Mouse (Mus musculus) WW6 (cell line): ENCODE results near the gene S100a10.
"Not testable (repeated sequence)": the region's sequence is repeated elsewhere in the genome, so short reads cannot be mapped to it uniquely, and the experiment has no call there.

Source experiments
- DNase-seq: peaks from one replicate; pipeline ENCODE4 v3.0.0-alpha.2; 2013; ENCODE audit warnings: low read depth, low spot score

The S100a10 gene

GRCm38 (mm10) chr3:93554981-93555877 lies at the start of gene S100a10:
Gene S100a10, plus strand, starts transcription at chr3:93555080.
- no peak for DNase-seq

GRCm38 (mm10) chr3:93505960-93506863 lies 48.7 kb upstream of the S100a10 start:
- peak; percentile 38 for DNase-seq

DNA sequence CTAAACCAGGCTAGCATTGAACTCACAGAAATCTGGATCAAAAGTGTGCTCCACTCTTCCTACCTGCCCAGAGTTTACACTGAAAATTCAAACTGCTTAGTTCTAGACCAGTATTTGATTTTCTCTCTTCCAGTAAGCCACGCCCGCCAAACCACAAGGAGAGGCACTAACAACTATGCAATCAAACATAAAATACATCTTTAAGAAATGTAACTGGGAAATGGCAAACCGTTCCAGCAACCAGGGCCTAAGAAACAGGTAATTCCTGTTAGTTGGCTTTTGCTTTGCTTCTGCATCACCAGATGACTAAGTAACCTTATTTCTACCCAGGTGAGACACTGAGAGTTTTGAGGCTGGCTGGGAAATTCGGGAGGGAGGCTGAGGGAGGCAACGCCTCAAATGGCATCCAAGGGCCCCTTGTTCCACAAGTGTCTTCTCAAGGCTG lies 48.0 kb upstream of the S100a10 start:
- DNase-seq = no peak

DNA sequence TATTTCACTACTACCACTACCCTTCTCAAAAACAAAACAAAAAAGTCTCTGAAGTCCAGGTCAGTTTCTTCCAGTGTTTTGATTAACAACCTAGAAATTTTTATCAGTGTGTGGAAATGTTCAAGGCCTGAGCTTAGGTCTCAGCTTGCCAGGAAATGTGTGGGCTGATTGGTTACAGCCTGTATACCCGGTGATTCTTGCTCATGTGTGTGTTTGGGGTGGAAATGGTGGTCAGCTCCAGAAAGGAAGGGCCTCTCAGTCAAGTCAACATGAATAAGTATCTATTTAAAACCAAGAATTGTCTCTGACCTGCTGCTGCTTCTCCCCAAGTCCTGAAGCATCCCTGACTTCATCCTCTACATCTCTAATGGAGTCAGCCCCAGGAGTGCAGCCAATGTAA lies 45.6 kb upstream of the S100a10 start:
- no peak for DNase-seq

GRCm38 (mm10) chr3:93511036-93511435 lies 43.8 kb upstream of the S100a10 start:
- DNase-seq = no peak

- no peak for DNase-seq
Observed at GRCm38 (mm10) chr3:93511801-93512200, 43.1 kb upstream of the S100a10 start.

- no peak for DNase-seq
Observed at GRCm38 (mm10) chr3:93512386-93513101, 42.3 kb upstream of the S100a10 start.

DNA sequence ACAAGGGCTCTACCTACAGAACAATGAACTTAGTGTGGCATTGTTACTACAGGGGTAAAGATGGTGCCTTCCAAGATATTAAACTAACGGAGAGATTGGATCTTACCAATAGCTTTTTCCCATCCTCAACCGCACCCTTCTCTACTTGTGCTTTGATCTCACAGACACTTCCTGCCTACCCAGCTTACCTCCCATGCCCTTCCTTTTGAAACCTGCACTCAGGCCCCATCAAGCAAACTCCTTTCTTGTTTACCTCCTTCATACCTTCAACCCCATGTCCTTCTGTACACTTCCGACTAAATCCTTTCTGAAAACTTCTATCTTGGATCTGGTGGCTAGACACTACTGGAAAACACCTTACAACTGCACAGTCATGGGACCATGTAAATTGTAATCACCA lies 40.3 kb upstream of the S100a10 start:
- no peak for DNase-seq

DNA sequence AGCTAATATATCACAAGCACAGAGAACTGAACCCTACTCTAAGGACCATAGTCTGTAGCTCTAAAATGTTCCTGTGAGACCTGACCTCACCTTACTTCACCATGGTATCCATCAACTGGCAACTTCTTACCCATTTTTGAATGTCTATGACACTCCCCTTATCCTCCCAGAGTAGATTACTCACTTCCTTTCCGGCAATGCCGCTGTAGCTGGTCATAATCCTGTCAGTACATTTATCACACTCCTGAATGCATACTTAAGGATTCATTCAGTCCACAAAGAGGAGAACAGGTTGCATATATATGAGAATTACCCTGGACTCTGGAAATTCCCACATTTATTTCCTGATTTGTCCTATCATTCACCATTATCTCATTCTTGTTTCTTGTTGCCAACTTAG lies 37.5 kb upstream of the S100a10 start:
- DNase-seq = no peak

GRCm38 (mm10) chr3:93519856-93520329 lies 35.0 kb upstream of the S100a10 start:
- no peak for DNase-seq

DNA sequence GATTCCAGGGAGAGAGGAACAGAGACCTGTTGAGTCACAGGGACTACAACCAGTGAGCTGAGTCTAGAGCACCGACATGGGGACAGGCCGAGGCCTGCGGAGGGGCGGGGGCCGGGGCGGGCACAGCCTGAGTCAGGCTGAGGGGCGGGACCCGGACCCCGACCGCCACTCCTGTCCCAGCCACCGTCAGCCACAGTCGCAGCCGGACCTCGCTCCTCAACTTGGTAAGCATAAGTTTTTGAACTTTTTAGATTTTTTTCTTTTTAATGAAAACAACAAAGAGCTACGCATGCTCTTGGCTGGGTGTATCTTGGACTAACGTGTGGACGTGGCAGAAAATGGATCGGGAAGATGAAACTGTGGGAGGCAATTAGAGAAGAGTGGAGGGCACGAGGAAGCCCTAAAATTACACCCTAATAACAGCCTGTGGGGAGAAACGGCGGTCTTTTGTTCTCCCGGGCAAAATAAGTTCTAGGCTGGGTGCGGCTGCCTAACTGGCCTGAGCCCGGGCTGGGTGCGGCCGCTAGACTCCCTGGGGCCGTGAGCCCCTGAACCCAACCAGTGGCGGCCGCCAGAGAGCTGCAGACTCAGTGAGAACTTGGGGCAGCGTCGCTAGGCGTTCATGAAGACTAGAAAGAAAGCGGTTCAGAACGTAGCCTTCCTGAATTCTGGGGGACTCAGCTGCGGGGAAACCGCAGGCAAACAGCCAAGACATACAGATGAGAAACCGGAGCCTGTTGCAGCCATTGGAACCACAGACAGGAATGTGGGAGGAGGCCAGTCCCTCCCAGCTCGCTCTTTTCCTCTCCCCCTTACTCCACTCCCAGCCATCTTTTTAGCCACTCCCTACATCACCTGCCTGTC lies 34.3 kb upstream of the S100a10 start, which contains the start of gene S100a11:
Gene S100a11 (plus strand): TSS at position 159 of the 864 bp plus-strand sequence.
- peak; percentile 49 for DNase-seq

DNA sequence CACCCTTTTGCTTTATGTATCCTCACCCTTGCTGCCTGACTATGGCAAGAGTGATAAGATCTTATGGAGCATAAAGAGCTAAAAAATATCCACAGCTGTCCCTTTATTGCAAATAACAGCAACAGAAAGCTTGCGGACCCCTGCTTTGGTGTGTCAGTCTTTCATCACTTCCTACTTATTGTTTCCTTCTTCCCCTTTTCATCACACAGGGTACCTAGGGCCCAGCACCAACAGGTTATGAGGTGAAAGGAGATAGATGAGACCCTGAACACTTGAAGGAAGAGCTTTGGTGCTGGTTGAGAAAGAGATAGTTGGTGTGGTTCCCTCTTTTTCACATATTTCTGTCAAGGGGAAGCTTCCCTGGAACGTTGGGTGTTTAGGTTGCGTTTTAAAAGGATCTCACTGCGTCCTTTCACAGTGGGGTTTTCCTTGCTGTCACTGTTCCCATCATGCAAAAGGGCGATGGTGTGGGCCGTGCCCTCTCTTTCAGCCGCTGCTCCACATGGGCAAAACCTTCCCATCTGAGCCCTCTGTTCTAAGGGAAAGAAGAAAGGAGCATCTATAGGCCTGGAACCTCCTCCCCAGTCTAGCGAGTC lies 33.3 kb upstream of the S100a10 start:
- no peak for DNase-seq

DNA sequence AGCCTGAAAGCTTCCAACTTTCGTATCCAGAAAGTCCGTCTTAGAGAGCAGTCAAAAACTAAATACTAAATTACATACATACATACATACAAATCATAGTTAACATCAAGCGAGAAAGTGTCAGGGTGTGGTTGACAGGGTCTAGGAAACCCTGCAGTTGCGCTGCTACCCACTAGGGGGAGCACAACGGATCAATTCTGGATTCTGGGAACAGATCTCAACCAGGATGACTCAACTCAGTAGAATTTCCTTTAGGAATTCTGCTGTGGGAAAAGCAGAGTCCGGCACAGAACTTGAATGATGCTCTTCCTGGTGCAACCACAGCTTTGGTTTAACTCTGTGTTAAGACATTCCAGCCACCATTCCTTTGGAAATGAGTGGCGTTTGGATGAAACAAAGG lies 32.3 kb upstream of the S100a10 start:
- peak; percentile 48 for DNase-seq

- DNase-seq = no peak
Observed at GRCm38 (mm10) chr3:93527300-93527699, 27.6 kb upstream of the S100a10 start.

GRCm38 (mm10) chr3:93528807-93529206 lies 26.1 kb upstream of the S100a10 start:
- no peak for DNase-seq

DNA sequence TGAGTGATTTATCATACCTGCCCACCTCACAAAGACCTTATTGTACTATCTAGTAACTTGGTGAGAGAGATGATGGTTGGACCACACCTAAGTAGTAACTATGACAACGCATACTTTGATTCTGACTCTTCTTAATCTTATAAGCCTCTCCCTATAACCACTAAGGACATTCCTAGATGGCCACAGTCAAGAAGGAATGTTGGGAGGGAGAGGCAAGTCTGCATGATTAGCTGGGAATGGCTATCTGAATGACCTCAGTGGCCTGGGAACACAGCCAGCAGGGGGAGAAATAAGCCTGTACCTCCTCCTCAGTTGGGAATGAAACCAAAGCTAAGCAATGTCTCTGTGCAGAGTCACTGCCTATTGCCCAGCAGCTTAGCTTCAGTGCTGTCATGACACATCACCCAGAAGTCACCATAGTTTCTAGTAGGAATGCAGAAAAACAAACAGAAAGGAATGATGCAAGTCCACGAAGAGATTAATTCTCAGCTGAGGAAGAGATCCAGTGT lies 17.8 kb upstream of the S100a10 start:
- no peak for DNase-seq

GRCm38 (mm10) chr3:93538486-93538885 lies 16.4 kb upstream of the S100a10 start:
- no peak for DNase-seq

DNA sequence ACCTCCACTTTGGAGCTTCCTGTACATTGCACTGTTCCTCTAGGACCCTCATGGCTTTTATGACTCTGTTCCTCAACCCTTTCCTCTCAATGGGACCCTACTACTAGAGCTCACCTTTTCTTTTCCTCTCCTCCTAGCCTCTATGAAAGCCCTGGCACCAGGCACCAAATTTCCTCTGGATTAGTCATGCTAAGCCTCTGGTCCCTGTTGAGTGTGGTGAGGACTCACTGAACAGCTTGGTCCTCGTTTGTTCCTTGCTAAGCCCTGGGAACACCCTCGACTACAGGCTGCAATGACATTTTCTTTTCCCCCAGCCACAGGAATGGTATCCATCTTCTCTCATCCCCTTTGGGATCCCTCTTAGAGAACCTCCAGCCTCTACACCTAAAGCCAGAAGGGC lies 13.4 kb upstream of the S100a10 start:
- DNase-seq = no peak

- DNase-seq = not testable (repeated sequence)
Observed at GRCm38 (mm10) chr3:93544170-93544569, 10.7 kb upstream of the S100a10 start.

DNA sequence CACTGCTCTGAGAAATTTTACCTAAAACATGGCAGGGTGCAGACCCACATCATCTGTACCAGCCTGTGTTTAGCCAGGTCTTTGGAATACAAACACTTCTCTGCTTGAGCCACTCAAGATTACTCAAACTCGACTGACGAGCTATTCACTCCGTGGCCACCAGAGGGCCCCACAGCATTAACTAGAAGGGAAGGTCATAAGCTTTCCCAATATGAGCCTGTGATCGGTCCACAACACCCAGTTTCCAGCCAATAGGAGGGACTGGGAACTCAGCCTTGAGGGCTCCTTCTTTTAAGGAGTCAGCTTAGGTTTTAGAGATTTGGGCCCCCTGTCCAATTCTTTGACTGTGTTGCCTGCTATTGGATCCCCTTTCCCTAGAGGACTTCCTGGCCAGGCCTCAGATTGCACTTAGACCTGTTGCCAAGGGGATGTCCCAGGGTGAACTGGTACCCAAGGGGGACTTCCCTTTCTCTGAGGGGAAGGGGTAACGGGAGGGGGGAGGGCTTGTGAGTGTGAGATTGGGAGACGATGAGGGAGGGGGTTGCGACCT lies 7.7 kb upstream of the S100a10 start:
- peak; percentile 61 for DNase-seq
